ENCODE assay signal across 19 mouse cellular contexts in genomic region chr9:101972314-101972713, GRCm38 (mm10).
DNase-seq lines count a peak whose midpoint lies in the region; ATAC-seq lines count a peak whose summit lies in the region.
"Had no signal": no experiment of that assay in that cellular context is flagged by ENCODE, and none has a peak within 500 bp of the region (broad histone marks: within the 10 kb centered on the region; RNA-seq: fewer than 3 reads in every experiment).

No protein-coding gene starts in this region.

- no peak overlapping the region for H3K9ac ChIP-seq in heart, embryonic 13.5 days
- no peak overlapping the region for H3K9ac ChIP-seq in forebrain, embryonic 13.5 days
- H3K9ac ChIP-seq: embryonic facial prominence, embryonic 15.5 days; hindbrain, embryonic 13.5 days; kidney, embryonic 15.5 days; liver, embryonic 15.5 days had no signal

- ATAC-seq in heart, embryonic 13.5 days (ENCODE audit: extremely low read depth, insufficient number of reproducible peaks, low FRiP score, low TSS enrichment): no peak
- ATAC-seq in hematopoietic stem cell, adult 5-6 weeks (replicated peaks in 1 of 2; ENCODE audit: insufficient read depth in 1 of 2, low FRiP score in 2 of 2, low TSS enrichment in 1 of 2, low read depth in 1 of 2, poor library complexity in 2 of 2, severe bottlenecking in 2 of 2): peak; percentile 77 to 85
- ATAC-seq in forebrain, embryonic 13.5 days: no peak
- ATAC-seq: intestine, embryonic 16.5 days had no signal

- no peaks in the 10 kb centered on the region for H3K36me3 ChIP-seq in heart, embryonic 13.5 days
- peaks cover 15% of the 10 kb centered on the region for H3K36me3 ChIP-seq in forebrain, embryonic 13.5 days (ENCODE audit: poor library complexity, severe bottlenecking)
- H3K36me3 ChIP-seq: embryonic facial prominence, embryonic 15.5 days; forebrain, embryonic 10.5 days; kidney, embryonic 15.5 days; limb, embryonic 10.5 days; liver, embryonic 15.5 days had no signal

- H3K4me1 ChIP-seq in heart, embryonic 13.5 days: peaks cover 4% of the 10 kb centered on the region; the same call in 1 of the 2 replicates
- no peaks in the 10 kb centered on the region for H3K4me1 ChIP-seq in forebrain, embryonic 13.5 days
- H3K4me1 ChIP-seq: embryonic facial prominence, embryonic 15.5 days; hindbrain, embryonic 13.5 days; kidney, embryonic 15.5 days; limb, embryonic 10.5 days; liver, embryonic 15.5 days had no signal

- H3K27ac ChIP-seq in heart, embryonic 13.5 days (replicated peaks): no peak overlapping the region
- no peak overlapping the region for H3K27ac ChIP-seq in forebrain, embryonic 13.5 days
- H3K27ac ChIP-seq: embryonic facial prominence, embryonic 15.5 days; forebrain, embryonic 10.5 days; hindbrain, embryonic 13.5 days; kidney, embryonic 15.5 days; limb, embryonic 10.5 days; liver, embryonic 15.5 days had no signal

- DNase-seq in heart, adult 11 months: no peak
- DNase-seq in 416B (ENCODE audit: low read depth): peak; percentile 88
- DNase-seq in natural killer cell, adult 2 months (ENCODE audit: low spot score in 2 of 2): peak; percentile 19 to 30
- no peak for DNase-seq in testis, postnatal 10 days (ENCODE audit: low spot score)
- DNase-seq in cerebellum, adult 18-20 months: no peak
- DNase-seq: adrenal gland, postnatal 25 days; cerebellum, adult 9-11 months; midbrain, embryonic 14.5 days; right cerebral cortex, adult 18-20 months had no signal

- H3K4me2 ChIP-seq in heart, embryonic 13.5 days: peak overlapping the region; percentile 18; the same call in 1 of the 2 replicates
- H3K4me2 ChIP-seq in forebrain, embryonic 13.5 days: no peak overlapping the region
- H3K4me2 ChIP-seq: embryonic facial prominence, embryonic 15.5 days; hindbrain, embryonic 13.5 days; kidney, embryonic 15.5 days; liver, embryonic 15.5 days had no signal

- H3K27me3 ChIP-seq in heart, embryonic 13.5 days (replicated peaks): 0 out of 2 replicates have a peak, but pooled peaks cover 15% of the 10 kb centered on the region
- no peaks in the 10 kb centered on the region for H3K27me3 ChIP-seq in forebrain, embryonic 13.5 days
- H3K27me3 ChIP-seq: embryonic facial prominence, embryonic 15.5 days; hindbrain, embryonic 13.5 days; kidney, embryonic 15.5 days had no signal

- WGBS in heart, embryonic 13.5 days: 67% methylated on average over 8 of the region's 8 CpGs
- WGBS in forebrain, embryonic 13.5 days: 79% methylated on average over 8 of the region's 8 CpGs

- H3K9me3 ChIP-seq in heart, embryonic 13.5 days: no peaks in the 10 kb centered on the region
- no peaks in the 10 kb centered on the region for H3K9me3 ChIP-seq in forebrain, embryonic 13.5 days (replicated peaks)
- H3K9me3 ChIP-seq: embryonic facial prominence, embryonic 15.5 days; forebrain, embryonic 10.5 days; hindbrain, embryonic 13.5 days; kidney, embryonic 15.5 days; limb, embryonic 10.5 days; liver, embryonic 15.5 days had no signal

- no peak overlapping the region for H3K4me3 ChIP-seq in heart, embryonic 13.5 days
- no peak overlapping the region for H3K4me3 ChIP-seq in forebrain, embryonic 13.5 days
- H3K4me3 ChIP-seq: embryonic facial prominence, embryonic 15.5 days; forebrain, embryonic 10.5 days; hindbrain, embryonic 13.5 days; kidney, embryonic 15.5 days; limb, embryonic 10.5 days; liver, embryonic 15.5 days had no signal

Comparison
In these comparisons a context has a peak if more than half of its experiments do, and no peak if none do; other contexts are left out.
1. ATAC-seq: peak in hematopoietic stem cell, adult 5-6 weeks (2 of 2); none in heart, embryonic 13.5 days (single experiment) and forebrain, embryonic 13.5 days (single experiment).
2. DNase-seq: peak in 416B (single experiment) and natural killer cell, adult 2 months (2 of 2); none in heart, adult 11 months (single experiment), testis, postnatal 10 days (single experiment) and cerebellum, adult 18-20 months (0 of 2).